Mouse (Mus musculus) Patski (cell line): ENCODE measurements at regions not wholly inside any gene's neighbourhood (a gene's known extent, or its start where the extent isn't known, plus 50 kb on each side); places are given as distances from the start of the nearest gene placed in this dataset.

Experiments
- ATAC-seq: fragments of 100-300 bp; one replicate; pipeline ENCODE4 v1.8.0; 2021
- CTCF ChIA-PET: fragments of 350-600 bp; sonication (Branson Sonifier 250); formaldehyde crosslinking; loops from one replicate; lab custom pipeline; 2022; ENCODE audit warnings: inconsistent platforms; lab: Charles Lee
- POLR2A ChIA-PET: fragments of 350-600 bp; sonication (Branson Sonifier 250); formaldehyde crosslinking; loops from one replicate; lab custom pipeline; 2022; ENCODE audit warnings: antibody characterized with exemption, inconsistent platforms; lab: Charles Lee
- DNase-seq: peaks from one replicate; pipeline ENCODE4 v3.0.0-alpha.2; 2011; ENCODE audit warnings: low read depth, low spot score
- H3K27me3 ChIP-seq: fragments of 371-371 bp; one replicate; pipeline ENCODE4 v1.5.1; 2021
- CTCF ChIP-seq: fragments of 100-300 bp; IDR thresholded peaks from one replicate; pipeline ENCODE4 v1.5.1; 2021
- in situ Hi-C: fragments of 300-500 bp; cut with MboI; formaldehyde crosslinking; loops from 3 replicates; pipeline ENCODE4 v1.11.1; 2018; ENCODE audit warnings: low pct_unique_long_range_greater_than_20kb, mixed read lengths

DNA sequence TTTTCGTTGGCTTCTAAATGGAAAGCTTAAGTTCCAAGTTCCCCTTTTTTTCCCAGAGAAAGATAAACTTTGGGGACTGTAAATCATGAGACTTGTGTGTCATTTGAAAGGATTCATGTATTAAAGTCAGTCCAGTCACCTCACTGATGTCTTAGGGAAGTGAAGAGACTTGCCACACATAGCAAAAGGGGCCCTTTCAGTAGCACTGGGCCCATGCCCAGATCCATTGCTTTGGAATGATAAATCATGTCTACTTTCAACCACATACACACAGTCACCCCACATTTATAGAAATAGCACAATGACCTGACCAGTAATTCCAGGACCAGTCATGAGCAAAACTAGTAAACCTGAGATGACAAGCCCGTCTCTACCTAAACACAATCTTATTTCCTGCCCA, 133.2 kb upstream of the Clint1 start:
- ATAC-seq (no peak), DNase-seq (no peak)
- peaks cover 19% of the 10 kb centered on the region for H3K27me3 ChIP-seq
- TF ChIP-seq CTCF = no peak
- ChIA-PET CTCF (interaction anchor here (0.8 to 1.2 kb wide), 2 partner anchors 163 to 187 kb away, joined by 3 to 4 read pairs; no protein-coding TSS in a partner anchor), POLR2A (interaction anchor here (0.6 kb wide), 1 partner anchor 20 kb away, joined by 3 read pairs; no protein-coding TSS in a partner anchor)
- in situ Hi-C loops = no loop called here

DNA sequence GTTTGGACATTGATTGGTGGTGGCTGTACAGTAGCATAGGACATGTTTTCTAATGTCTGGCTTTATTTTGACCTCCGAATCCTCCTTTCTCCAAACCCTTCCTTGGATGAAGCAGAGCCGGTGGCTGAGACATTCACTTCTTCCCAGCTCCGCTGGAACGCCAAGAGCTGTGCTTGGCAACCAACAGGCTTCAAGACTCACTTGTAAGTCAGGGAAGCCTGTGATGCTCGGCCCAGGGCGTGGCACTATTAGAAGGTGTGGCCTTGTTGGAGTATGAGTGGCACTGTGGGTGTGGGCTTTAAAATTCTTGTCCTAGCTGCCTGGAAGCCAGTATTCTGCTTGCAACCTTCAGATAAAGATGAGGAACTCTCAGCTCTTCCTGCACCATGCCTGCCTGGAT, 132.0 kb upstream of the Clint1 start:
- no peak for TF ChIP-seq CTCF
- in situ Hi-C loops = no loop called here
- CTCF ChIA-PET = no interaction called here
- no peak for DNase-seq
- H3K27me3 ChIP-seq = peaks cover 16% of the 10 kb centered on the region
- ATAC-seq = no peak
- POLR2A ChIA-PET = no interaction called here

DNA sequence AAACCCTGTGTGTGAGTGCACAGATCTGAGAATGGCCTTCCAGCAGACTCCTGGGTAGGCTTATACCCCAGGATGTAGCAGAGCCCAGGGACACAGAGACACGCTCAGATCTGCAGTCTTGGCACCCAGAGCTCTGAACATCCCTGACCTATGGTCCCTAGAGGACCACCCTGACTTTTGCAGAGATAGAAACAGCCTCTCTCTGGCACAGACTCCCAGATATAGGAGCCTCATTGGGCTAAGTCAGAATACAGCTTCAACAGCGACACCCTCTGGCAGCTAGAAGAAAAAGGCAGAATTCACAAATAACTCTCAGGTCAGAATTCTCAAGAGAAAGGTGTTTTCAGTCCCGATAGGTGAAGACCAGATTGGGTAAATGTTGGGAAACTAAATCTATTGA, 115.3 kb upstream of the Clint1 start:
- TF ChIP-seq CTCF = peak; percentile 65
- POLR2A ChIA-PET = no interaction called here
- in situ Hi-C loops = no loop called here
- ATAC-seq (no peak), DNase-seq (no peak)
- CTCF ChIA-PET = interaction anchor here (1.0 to 1.4 kb wide), 4 partner anchors 15 to 1124 kb away, joined by 3 to 9 read pairs (median 4); no protein-coding TSS in a partner anchor
- peaks cover 4% of the 10 kb centered on the region for H3K27me3 ChIP-seq

DNA sequence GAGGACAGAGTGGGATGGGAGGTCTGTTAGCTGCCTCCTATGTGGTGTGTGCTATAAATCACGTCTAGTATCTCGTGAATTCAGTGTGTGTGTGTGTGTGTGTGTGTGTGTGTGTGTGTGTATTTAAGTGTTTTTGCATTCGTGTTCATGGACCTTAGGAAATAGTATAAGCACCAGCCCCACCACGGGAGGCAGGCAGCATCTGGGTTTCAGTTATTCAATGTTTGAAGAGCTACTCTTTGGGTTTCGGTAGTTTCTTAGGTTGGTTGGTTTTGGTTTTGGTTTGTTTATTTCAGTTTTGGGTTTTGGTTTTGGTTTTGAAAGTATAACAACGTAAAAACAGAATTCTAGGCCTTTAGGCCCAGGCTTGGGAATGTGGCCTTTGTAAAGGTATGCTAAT, 113.5 kb upstream of the Clint1 start:
- in situ Hi-C loops = no loop called here
- ChIA-PET POLR2A (interaction anchor here (0.6 kb wide), 2 partner anchors 19 to 93 kb away, joined by 3 read pairs; no protein-coding TSS in a partner anchor), CTCF (no interaction called here)
- peaks cover 2% of the 10 kb centered on the region for H3K27me3 ChIP-seq
- TF ChIP-seq CTCF = no peak
- ATAC-seq (no peak), DNase-seq (no peak)

DNA sequence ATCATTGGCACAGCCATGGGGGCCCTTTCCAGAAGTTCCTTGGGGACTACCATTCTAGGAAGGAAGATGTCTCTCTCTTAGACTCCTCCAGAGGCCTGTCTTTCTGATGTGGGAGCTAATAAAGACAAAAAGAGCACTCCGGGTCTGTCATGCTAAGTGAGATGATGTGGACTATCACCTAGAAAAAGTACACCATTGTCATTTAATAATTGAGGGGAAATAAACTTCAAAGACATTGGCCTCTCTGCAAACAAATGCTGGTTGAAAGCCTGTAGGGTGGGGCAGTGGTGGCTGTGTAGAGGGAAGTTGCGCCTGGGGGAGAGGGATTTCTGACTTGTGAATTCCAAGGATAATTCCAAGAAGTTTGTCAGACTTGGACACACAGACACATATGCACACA, 105.9 kb upstream of the Clint1 start:
- no peak for ATAC-seq
- DNase-seq = no peak
- TF ChIP-seq CTCF = no peak
- in situ Hi-C loops = loop anchor here (10.0 kb wide), 1 partner anchor 139 kb away; no protein-coding TSS in a partner anchor
- H3K27me3 ChIP-seq = no peaks in the 10 kb centered on the region
- CTCF ChIA-PET = no interaction called here
- POLR2A ChIA-PET = no interaction called here

DNA sequence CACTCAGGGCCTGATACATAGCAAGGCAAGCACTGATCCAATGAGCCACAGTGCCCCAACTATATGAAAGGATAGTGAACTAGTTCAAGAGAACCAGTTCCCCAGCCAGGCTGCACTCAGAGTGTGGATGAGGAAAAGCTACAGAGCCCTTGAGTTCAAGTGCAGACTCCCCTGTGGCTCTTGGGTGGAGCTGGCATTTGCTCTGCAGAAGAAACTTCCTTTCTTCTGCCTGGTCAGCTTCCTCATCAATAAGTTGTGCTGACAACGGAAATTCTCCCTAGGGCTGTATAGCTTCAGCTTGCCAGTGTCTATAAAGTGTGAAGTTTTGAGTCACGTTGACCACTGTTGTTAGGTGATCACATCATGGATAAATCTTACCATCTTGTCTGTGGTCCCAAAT, 101.6 kb upstream of the Clint1 start:
- ChIA-PET CTCF (interaction anchor here (1.2 to 1.4 kb wide), 3 partner anchors 45 to 131 kb away, joined by 3 read pairs; no protein-coding TSS in a partner anchor), POLR2A (no interaction called here)
- H3K27me3 ChIP-seq = no peaks in the 10 kb centered on the region
- no peak for TF ChIP-seq CTCF
- in situ Hi-C loops = no loop called here
- ATAC-seq (no peak), DNase-seq (no peak)

DNA sequence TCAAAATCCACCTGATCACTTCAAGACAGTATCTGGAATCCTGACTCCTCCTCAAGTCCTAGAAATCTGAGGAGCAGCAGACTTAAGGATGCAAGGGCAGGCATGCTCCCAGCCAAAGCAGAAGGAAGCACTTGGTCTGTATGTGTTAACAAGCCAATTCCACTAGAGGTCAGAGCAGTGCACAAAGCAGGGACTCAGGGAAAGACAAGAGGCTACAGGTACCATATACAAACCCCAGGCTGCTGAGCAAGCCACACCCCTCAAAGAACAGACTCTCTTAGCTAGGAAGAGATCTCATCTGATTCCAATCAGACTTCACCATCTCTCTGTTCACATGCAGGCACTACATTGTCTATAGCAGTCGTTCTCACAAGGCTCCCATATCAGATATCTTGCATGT, 99.6 kb upstream of the Clint1 start:
- in situ Hi-C loops = no loop called here
- CTCF ChIA-PET = interaction anchor here (0.8 to 1.6 kb wide), 5 partner anchors 11 to 134 kb away, joined by 3 to 5 read pairs (median 3); no protein-coding TSS in a partner anchor
- no peaks in the 10 kb centered on the region for H3K27me3 ChIP-seq
- POLR2A ChIA-PET = no interaction called here
- peak; percentile 84 for TF ChIP-seq CTCF
- ATAC-seq = peak; percentile 74
- no peak for DNase-seq

DNA sequence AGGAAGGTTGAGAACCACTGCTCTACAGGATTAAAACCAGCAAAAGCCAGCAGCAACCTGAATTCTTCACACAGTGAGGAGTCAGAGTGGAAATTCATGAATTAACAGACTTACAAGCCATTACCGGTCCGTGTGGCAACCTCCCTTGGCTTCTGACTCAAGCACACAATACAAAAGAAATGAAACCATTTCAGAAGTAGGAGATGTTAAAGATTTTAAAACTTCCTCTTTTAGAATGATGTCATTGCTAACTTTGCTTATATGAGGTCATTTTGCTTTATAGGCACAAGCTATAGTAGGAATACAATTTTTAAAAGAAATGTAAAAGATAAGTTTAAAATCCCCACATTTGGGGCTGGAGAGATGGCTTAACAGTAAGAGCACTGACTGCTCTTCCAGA, 99.1 kb upstream of the Clint1 start:
- ChIA-PET CTCF (interaction anchor here (1.6 to 2.3 kb wide), 2 partner anchors 128 to 132 kb away, joined by 5 to 12 read pairs; no protein-coding TSS in a partner anchor), POLR2A (no interaction called here)
- H3K27me3 ChIP-seq = no peaks in the 10 kb centered on the region
- TF ChIP-seq CTCF = no peak
- ATAC-seq (no peak), DNase-seq (no peak)
- in situ Hi-C loops = no loop called here

DNA sequence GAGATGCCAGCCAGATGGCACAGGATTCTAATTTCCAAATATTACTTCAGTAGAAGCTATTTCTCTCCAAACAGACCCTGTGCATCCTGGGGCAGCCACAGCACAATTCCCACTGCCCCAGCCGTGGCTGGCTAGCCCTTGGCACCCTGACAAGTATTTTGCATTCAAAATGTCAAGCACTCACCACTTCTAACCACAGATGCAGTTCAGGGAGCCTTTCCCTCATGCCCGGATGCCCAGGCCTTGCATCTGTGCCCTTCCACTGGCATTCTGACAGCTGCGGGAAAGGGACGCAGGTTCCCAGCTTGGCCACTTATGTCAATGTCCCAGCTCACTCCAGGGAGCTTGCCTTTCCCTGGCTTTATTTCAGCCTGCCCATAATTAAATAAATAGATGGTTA, 84.8 kb upstream of the Clint1 start:
- ChIA-PET POLR2A (no interaction called here), CTCF (interaction anchor here (0.7 to 1.6 kb wide), 3 partner anchors 10 to 12 kb away, joined by 3 to 5 read pairs (median 4); no protein-coding TSS in a partner anchor)
- no peak for DNase-seq
- no peaks in the 10 kb centered on the region for H3K27me3 ChIP-seq
- no peak for TF ChIP-seq CTCF
- peak; percentile 60 for ATAC-seq
- in situ Hi-C loops = no loop called here

DNA sequence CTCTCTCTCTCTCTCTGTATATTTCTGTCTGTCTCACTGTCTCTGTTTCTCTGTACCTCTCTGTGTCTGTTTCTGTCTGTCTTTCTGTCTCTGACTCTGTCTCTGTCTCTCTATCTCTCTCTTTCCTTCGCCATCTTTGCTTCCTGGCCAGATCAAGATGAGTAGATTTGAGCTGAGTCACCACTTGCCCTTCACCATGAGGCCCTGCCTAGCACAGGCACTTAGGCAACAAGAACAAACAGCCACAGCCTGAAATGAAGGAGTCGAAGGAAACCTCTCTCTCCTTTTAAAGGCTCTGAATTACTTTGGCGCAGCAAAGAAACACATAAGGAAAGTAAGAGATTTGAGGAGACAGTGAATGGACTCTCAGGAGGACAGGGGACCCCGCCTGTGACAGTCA, 69.4 kb upstream of the Clint1 start:
- ChIA-PET CTCF (no interaction called here), POLR2A (no interaction called here)
- no peak for DNase-seq
- TF ChIP-seq CTCF = no peak
- no peak for ATAC-seq
- in situ Hi-C loops = no loop called here
- peaks cover 26% of the 10 kb centered on the region for H3K27me3 ChIP-seq

DNA sequence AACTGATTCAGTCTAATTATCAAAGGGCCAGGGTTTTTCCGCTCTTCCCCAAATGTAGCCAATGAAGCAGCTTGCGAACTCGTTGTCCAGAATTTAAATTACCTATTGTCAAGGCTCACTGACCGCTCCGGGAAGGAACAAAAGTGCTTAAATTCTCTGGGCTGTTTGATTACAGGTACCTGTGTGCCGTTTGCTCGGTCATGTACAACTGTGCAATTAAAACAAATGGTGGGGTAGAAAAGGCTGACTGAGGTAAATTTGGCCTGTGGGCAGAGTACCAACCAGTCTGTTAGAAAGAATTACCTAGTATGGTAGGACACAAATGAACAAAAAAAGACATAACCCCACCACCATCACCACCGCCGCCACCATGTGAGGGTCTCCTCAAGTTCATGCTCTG, 66.0 kb upstream of the Clint1 start:
- DNase-seq (no peak), ATAC-seq (no peak)
- H3K27me3 ChIP-seq = peaks cover 9% of the 10 kb centered on the region
- POLR2A ChIA-PET = interaction anchor here (0.6 kb wide), 1 partner anchor 71 kb away, joined by 3 read pairs; no protein-coding TSS in a partner anchor
- in situ Hi-C loops = no loop called here
- CTCF ChIA-PET = no interaction called here
- no peak for TF ChIP-seq CTCF
